Mouse (Mus musculus) T-cell, adult 2 months (primary cell): ENCODE results near the gene Rab3il1.
"Not testable (repeated sequence)": the region's sequence is repeated elsewhere in the genome, so short reads cannot be mapped to it uniquely, and the experiment has no call there.

Experiments used
- DNase-seq: peaks from one replicate; pipeline ENCODE4 v3.0.0; 2022; ENCODE audit warnings: low spot score

The Rab3il1 gene

GRCm38 (mm10) chr19:10001206-10001969, at the start of gene Rab3il1, which contains the start of gene Best1:
Gene Rab3il1 (plus strand): TSS chr19:10001669.
Gene Best1 (minus strand): TSS chr19:10001633.
- DNase-seq = no peak

GRCm38 (mm10) chr19:9952390-9952789, 49.1 kb upstream of the Rab3il1 start:
- DNase-seq = no peak

DNA sequence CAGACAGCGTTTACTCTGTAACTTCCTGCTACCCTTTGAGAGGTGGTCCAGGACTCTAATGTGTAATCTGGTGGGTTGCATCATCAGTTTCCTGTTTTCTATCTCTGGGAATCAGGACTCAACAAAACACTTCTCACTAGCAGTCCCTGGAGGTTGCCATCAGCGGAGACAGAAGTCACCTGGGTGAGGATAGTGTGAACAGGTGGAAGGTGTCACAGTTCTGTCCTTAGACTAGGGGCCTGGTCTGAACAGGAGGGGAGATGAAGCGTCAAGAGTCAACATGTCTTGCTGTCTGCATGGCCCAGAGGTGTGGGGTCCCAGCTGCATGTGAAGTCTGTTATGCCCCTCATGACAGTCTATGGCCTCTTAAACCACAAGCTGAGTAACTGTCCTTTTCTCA, 48.6 kb upstream of the Rab3il1 start:
- no peak for DNase-seq

DNA sequence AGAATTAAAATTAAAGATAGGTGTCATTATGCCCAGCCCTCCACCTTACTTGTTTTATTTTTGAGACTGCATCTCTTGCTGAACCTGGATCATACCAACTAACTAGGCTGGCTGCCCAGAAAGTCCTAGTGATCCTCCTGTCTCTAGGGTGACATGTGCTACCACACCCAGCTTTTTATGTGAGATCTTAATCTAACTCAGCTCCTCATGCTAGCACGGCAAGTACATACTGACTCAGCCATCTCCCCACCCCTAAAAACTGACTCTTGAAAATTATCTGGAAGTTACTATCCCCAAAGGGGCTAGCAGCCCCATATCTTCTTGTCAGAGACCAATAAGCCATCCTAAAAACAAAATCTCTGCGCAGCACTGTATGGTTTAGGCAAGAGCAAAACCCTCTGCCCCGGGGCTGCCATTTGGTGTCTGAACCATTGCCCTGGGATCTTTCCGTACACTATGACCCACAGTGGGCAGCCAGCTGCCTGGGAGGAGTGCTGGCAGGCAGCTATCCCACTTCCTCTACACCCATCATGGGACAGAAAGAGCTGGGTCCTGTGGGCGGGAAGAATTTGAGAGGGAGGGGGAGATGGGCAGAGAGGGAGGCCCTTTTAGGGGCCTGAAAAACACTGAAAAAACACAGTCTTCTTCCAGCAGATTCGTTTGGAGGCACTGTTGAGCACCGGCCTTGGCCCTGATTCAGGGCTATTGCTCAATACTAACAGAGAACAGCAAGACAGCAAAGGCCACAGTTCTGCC, 47.2 kb upstream of the Rab3il1 start:
- DNase-seq = no peak

DNA sequence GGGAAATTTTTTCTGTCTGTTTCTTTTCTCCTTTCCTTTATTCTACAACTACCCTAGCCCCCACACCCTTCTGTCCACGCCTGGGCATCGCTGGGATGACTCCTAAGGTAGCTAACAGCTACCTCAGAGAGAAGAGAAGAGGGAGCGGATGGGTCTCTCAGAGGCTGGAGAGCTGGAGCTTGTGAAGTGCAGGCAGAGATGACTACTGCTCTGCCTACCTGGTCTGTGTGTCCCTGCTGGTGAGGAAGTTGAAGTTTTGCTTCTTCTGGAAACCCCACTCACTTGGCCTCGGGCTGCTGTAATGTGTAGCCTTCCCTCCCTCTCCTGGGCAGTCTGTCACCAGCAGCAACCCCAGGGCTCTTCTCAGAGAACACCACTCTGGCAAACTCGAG, 46.7 kb upstream of the Rab3il1 start:
- no peak for DNase-seq

DNA sequence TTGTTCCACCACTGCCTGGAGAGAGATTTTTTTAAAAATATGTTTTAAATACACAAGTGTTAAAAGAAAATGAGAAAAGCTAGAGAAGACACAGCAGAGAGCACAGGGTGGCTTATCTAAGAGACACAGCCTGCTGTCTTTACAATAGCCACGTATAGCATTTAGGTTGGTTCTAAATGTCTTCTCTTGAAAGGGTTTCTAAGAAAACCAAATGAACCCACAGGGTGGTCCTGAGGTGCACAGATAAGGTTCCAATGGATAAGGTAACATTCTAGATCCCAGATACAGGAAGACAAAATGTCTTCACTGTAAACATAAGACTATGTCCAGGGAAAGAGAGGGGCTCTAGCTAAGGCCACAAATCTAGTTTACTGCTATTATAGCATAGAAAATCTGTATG, 46.0 kb upstream of the Rab3il1 start:
- no peak for DNase-seq

GRCm38 (mm10) chr19:9956624-9957388, 44.7 kb upstream of the Rab3il1 start:
- no peak for DNase-seq

DNA sequence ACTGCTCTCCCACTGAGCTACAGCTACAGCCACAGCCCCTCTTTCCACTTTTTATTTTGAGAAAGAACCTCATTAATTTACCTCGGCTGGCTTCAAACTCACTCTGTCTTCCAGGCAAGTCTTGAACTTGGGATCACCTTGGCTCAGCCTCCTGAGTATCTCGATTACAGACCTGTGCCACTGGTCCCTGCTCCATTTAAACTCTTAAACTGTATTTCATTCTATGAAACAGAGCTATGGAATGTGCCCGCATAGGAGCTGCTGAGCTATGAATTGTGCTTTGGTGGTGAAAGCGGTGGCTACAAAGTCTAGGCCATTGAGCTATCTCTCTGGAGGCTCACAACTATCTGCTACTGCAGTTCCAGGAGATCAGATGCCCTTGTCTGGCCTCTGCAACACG, 43.5 kb upstream of the Rab3il1 start:
- no peak for DNase-seq

- DNase-seq = no peak
Measured at GRCm38 (mm10) chr19:9960769-9961168, 40.7 kb upstream of the Rab3il1 start.

GRCm38 (mm10) chr19:9964205-9964916, 37.1 kb upstream of the Rab3il1 start:
- DNase-seq = no peak

GRCm38 (mm10) chr19:9966096-9966867, 35.2 kb upstream of the Rab3il1 start:
- DNase-seq = no peak

GRCm38 (mm10) chr19:9968081-9968787, 33.2 kb upstream of the Rab3il1 start:
- DNase-seq = no peak

GRCm38 (mm10) chr19:9974853-9975252, 26.6 kb upstream of the Rab3il1 start:
- DNase-seq = not testable (repeated sequence)

DNA sequence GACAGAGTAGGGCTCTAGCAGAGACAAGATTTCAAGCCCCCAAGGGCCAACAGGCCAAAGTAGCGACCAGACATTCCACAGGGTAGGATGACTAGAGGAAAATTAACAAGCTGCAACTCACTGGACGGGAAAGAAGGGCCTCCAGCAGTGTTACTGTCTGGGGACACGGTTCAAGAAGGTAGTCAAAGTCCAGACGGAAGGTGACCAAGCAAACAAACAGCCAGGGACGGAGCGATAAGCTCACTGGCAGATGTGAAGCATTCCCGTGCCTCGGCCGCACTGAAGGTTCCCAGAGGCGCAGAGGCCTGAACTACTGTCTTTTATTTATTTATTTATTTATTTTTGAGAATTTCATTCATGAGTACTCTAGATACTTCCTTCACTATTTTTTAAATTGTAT, 24.4 kb upstream of the Rab3il1 start:
- DNase-seq = no peak

DNA sequence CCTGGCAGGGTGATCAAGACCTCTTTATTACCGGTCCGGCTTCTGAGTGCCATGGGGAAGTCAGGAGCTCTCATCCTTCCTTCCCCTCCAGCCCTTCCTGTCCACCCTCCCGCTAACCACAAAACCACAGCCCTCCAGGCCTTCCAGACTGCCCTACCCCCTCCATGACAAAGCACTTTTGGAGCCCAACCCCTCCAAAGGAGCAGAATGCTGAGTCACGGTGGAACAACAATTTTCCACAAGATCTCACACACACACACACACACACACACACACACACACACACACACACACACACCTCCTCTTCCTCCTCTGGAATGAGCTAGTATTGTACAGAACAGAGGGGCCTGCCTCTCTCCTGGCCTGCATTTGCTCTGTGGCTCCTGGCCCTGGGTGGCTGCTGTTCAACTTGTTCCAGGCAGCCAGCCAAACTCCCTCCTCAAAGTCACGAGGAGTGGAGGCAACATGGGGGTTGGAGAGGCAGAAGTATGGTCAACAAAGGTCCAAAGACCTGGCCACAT, 23.0 kb upstream of the Rab3il1 start:
- DNase-seq = no peak

GRCm38 (mm10) chr19:9979156-9979555, 22.3 kb upstream of the Rab3il1 start:
- DNase-seq = no peak

GRCm38 (mm10) chr19:9980258-9980657, 21.2 kb upstream of the Rab3il1 start, which contains the start of gene Fth1:
Gene Fth1 (plus strand): TSS chr19:9980598.
- DNase-seq = no peak

GRCm38 (mm10) chr19:9981621-9982020, 19.8 kb upstream of the Rab3il1 start:
- DNase-seq = no peak

GRCm38 (mm10) chr19:9982151-9982851, 19.2 kb upstream of the Rab3il1 start:
- DNase-seq = peak; percentile 97
